Mouse (Mus musculus) common myeloid progenitor, adult 5-6 weeks (primary cell): Measurements from ENCODE around the gene Tnp2. TPM values are rescaled to one million over a fixed set of nuclear protein-coding genes. Genes with fewer than 3 reads are reported as not detected.
A peak's percentile ranks its signal among the peaks of the same experiment; 100 is the strongest.

Experiments used
- ATAC-seq: replicated peaks from 2 replicates; pipeline ENCODE4 v1.8.0; 2016; ENCODE audit warnings: low read depth, mild to moderate bottlenecking, moderate TSS enrichment, inconsistent platforms; ENCODE audit not compliant: poor library complexity, severe bottlenecking
- total RNA-seq: library from RNA; stranded (forward); fragments of 200-1000, 187-1606 nt; gene quantifications from 2 replicates; pipeline ENCODE4 v1.2.3, GENCODE M21; 2017

Tnp2 gene
- total RNA-seq, 1 experiment from 2014 or later, result not detected

GRCm38 (mm10) chr16:10771769-10772510, 16.5 kb downstream of the Tnp2 start:
- ATAC-seq, result peak; percentile 69

- no peak for ATAC-seq
These were observed 17.7 kb downstream of the Tnp2 start for GRCm38 (mm10) chr16:10770531-10771325.

- ATAC-seq, result peak; percentile 36
These were observed 18.8 kb downstream of the Tnp2 start for GRCm38 (mm10) chr16:10769661-10770060.

- peak; percentile 59 for ATAC-seq
These were observed 19.6 kb downstream of the Tnp2 start for GRCm38 (mm10) chr16:10768821-10769220.

GRCm38 (mm10) chr16:10767158-10767557, 21.3 kb downstream of the Tnp2 start:
- peak; percentile 57 for ATAC-seq

GRCm38 (mm10) chr16:10764323-10764722, 24.1 kb downstream of the Tnp2 start:
- ATAC-seq, result no peak

GRCm38 (mm10) chr16:10763540-10764264, 24.8 kb downstream of the Tnp2 start:
- ATAC-seq, result no peak

- no peak for ATAC-seq
These were observed 25.8 kb downstream of the Tnp2 start for GRCm38 (mm10) chr16:10762569-10763180.

GRCm38 (mm10) chr16:10761182-10761581, 27.3 kb downstream of the Tnp2 start:
- no peak for ATAC-seq

GRCm38 (mm10) chr16:10756168-10756567, 32.3 kb downstream of the Tnp2 start:
- no peak for ATAC-seq

- ATAC-seq, result no peak
These were observed 33.8 kb downstream of the Tnp2 start for GRCm38 (mm10) chr16:10754521-10755296.

GRCm38 (mm10) chr16:10749824-10750223, 38.6 kb downstream of the Tnp2 start:
- ATAC-seq, result no peak

- ATAC-seq, result no peak
These were observed 39.2 kb downstream of the Tnp2 start for GRCm38 (mm10) chr16:10749226-10749625.

- ATAC-seq, result 0 out of 2 replicates have a peak, but pooled peaks have one; percentile 26
These were observed 47.4 kb downstream of the Tnp2 start for GRCm38 (mm10) chr16:10741082-10741481.

- no peak for ATAC-seq
These were observed 48.5 kb downstream of the Tnp2 start for GRCm38 (mm10) chr16:10739854-10740398.

GRCm38 (mm10) chr16:10738866-10739265, 49.6 kb downstream of the Tnp2 start:
- ATAC-seq, result no peak
